Mouse (Mus musculus): ENCODE results near the gene Pcnp.
A peak's percentile ranks its signal among the peaks of the same experiment; 100 is the strongest.
"Not testable (repeated sequence)": the region's sequence is repeated elsewhere in the genome, so short reads cannot be mapped to it uniquely, and the experiment has no call there.

The Pcnp gene

GRCm38 (mm10) chr16:56029661-56030082 is at the start of gene Pcnp:
TSS of gene Pcnp (minus strand) at chr16:56029739.
- DNase-seq (ENCODE audit: extremely low spot score, low read depth, low spot score) = peak; percentile 92

- DNase-seq (ENCODE audit: extremely low spot score, low read depth, low spot score) = no peak
Measured at GRCm38 (mm10) chr16:56076121-56076869, 46.8 kb upstream of the Pcnp start.

GRCm38 (mm10) chr16:56075222-56076111 is 45.9 kb upstream of the Pcnp start:
- peak; percentile 49 for DNase-seq (ENCODE audit: extremely low spot score, low read depth, low spot score)

- no peak for DNase-seq (ENCODE audit: extremely low spot score, low read depth, low spot score)
Measured at GRCm38 (mm10) chr16:56074565-56074964, 45.0 kb upstream of the Pcnp start.

- no peak for DNase-seq (ENCODE audit: extremely low spot score, low read depth, low spot score)
Measured at GRCm38 (mm10) chr16:56074122-56074521, 44.6 kb upstream of the Pcnp start.

GRCm38 (mm10) chr16:56073150-56073549 is 43.6 kb upstream of the Pcnp start:
- DNase-seq (ENCODE audit: extremely low spot score, low read depth, low spot score) = not testable (repeated sequence)

GRCm38 (mm10) chr16:56072533-56072932 is 43.0 kb upstream of the Pcnp start:
- no peak for DNase-seq (ENCODE audit: extremely low spot score, low read depth, low spot score)

- DNase-seq (ENCODE audit: extremely low spot score, low read depth, low spot score) = no peak
Measured at GRCm38 (mm10) chr16:56071317-56072232, 42.0 kb upstream of the Pcnp start.

- DNase-seq (ENCODE audit: extremely low spot score, low read depth, low spot score) = no peak
Measured at GRCm38 (mm10) chr16:56068523-56069070, 39.1 kb upstream of the Pcnp start.

- DNase-seq (ENCODE audit: extremely low spot score, low read depth, low spot score) = no peak
Measured at GRCm38 (mm10) chr16:56066113-56066512, 36.6 kb upstream of the Pcnp start.

GRCm38 (mm10) chr16:56064334-56064990 is 34.9 kb upstream of the Pcnp start:
- DNase-seq (ENCODE audit: extremely low spot score, low read depth, low spot score) = peak; percentile 39

GRCm38 (mm10) chr16:56062981-56063380 is 33.4 kb upstream of the Pcnp start:
- DNase-seq (ENCODE audit: extremely low spot score, low read depth, low spot score) = no peak

- DNase-seq (ENCODE audit: extremely low spot score, low read depth, low spot score) = no peak
Measured at GRCm38 (mm10) chr16:56061995-56062594, 32.6 kb upstream of the Pcnp start.

- DNase-seq (ENCODE audit: extremely low spot score, low read depth, low spot score) = no peak
Measured at GRCm38 (mm10) chr16:56058151-56058550, 28.6 kb upstream of the Pcnp start.

- no peak for DNase-seq (ENCODE audit: extremely low spot score, low read depth, low spot score)
Measured at GRCm38 (mm10) chr16:56056944-56057590, 27.5 kb upstream of the Pcnp start.

GRCm38 (mm10) chr16:56055911-56056310 is 26.4 kb upstream of the Pcnp start:
- no peak for DNase-seq (ENCODE audit: extremely low spot score, low read depth, low spot score)

- not testable (repeated sequence) for DNase-seq (ENCODE audit: extremely low spot score, low read depth, low spot score)
Measured at GRCm38 (mm10) chr16:56048038-56048437, 18.5 kb upstream of the Pcnp start, which contains the start of gene Senp7. TSS of gene Senp7 (plus strand) at chr16:56048338.

- DNase-seq (ENCODE audit: extremely low spot score, low read depth, low spot score) = no peak
Measured at GRCm38 (mm10) chr16:56038090-56038489, 8.6 kb upstream of the Pcnp start.

Measured in hindlimb bud, embryonic 11.5 days (tissue).